8 mouse cellular contexts compared by ENCODE assay signal in genomic region chr7:25296945-25297453, GRCm38 (mm10). TPM values are rescaled to one million over a fixed set of nuclear protein-coding genes. Genes with fewer than 3 reads are reported as not detected.
DNase-seq lines count a peak whose midpoint lies in the region; ATAC-seq and TF ChIP-seq lines count a peak whose summit lies in the region.

No protein-coding gene starts in this region.

- TF ChIP-seq CTCF in G1E (IDR thresholded peaks at IDR 0.05; ENCODE audit: low read depth, low read length), result no peak

- WGBS in heart, embryonic 15.5 days, result under 1% methylated on average over 21 of the region's 21 CpGs
- 1% methylated on average over 21 of the region's 21 CpGs for WGBS in midbrain, embryonic 15.5 days

- H3K36me3 ChIP-seq in heart, embryonic 15.5 days, result peaks cover 30% of the 10 kb centered on the region
- H3K36me3 ChIP-seq in G1E (replicated peaks), result peaks cover 46% of the 10 kb centered on the region
- peaks cover 30% of the 10 kb centered on the region for H3K36me3 ChIP-seq in erythroblast, embryonic 14.5 days (ENCODE audit: control insufficient read depth)
- H3K36me3 ChIP-seq in midbrain, embryonic 15.5 days (replicated peaks), result peaks cover 26% of the 10 kb centered on the region

- H3K27ac ChIP-seq in heart, embryonic 15.5 days, result peak overlapping the region; percentile 90
- peak overlapping the region; percentile 97 for H3K27ac ChIP-seq in midbrain, embryonic 15.5 days

- H3K4me3 ChIP-seq in heart, embryonic 15.5 days, result peak overlapping the region; percentile 71
- peak overlapping the region; percentile 93 for H3K4me3 ChIP-seq in G1E (ENCODE audit: low read depth, low read length)
- H3K4me3 ChIP-seq in erythroblast, embryonic 14.5 days (replicated peaks), result peak overlapping the region; percentile 75
- peak overlapping the region; percentile 88 for H3K4me3 ChIP-seq in midbrain, embryonic 15.5 days

- H3K4me1 ChIP-seq in heart, embryonic 15.5 days (replicated peaks), result peaks cover 28% of the 10 kb centered on the region
- peaks cover 52% of the 10 kb centered on the region for H3K4me1 ChIP-seq in G1E (ENCODE audit: insufficient read depth, low read depth, low read length)
- peaks cover 25% of the 10 kb centered on the region for H3K4me1 ChIP-seq in erythroblast, embryonic 14.5 days (ENCODE audit: control insufficient read depth)
- H3K4me1 ChIP-seq in midbrain, embryonic 15.5 days, result peaks cover 33% of the 10 kb centered on the region

- no peaks in the 10 kb centered on the region for H3K9me3 ChIP-seq in heart, embryonic 15.5 days (replicated peaks)
- H3K9me3 ChIP-seq in G1E (replicated peaks), result no peaks in the 10 kb centered on the region
- H3K9me3 ChIP-seq in erythroblast, embryonic 14.5 days (ENCODE audit: control insufficient read depth, low read length), result no peaks in the 10 kb centered on the region
- H3K9me3 ChIP-seq in midbrain, embryonic 15.5 days, result no peaks in the 10 kb centered on the region

- ATAC-seq in heart, embryonic 15.5 days (replicated peaks; ENCODE audit: insufficient number of reproducible peaks, insufficient read depth, low FRiP score, low read depth), result 0 out of 2 replicates have a peak, but pooled peaks have one; percentile 2
- ATAC-seq in G1E (ENCODE audit: extremely low read depth, insufficient number of reproducible peaks, low FRiP score, poor library complexity, severe bottlenecking), result no peak
- ATAC-seq in midbrain, embryonic 15.5 days (replicated peaks), result peak; percentile 44

- H3K9ac ChIP-seq in heart, embryonic 15.5 days, result peak overlapping the region; percentile 69
- H3K9ac ChIP-seq in midbrain, embryonic 15.5 days, result peak overlapping the region; percentile 74

- peak overlapping the region; percentile 91 for H3K4me2 ChIP-seq in heart, embryonic 15.5 days
- H3K4me2 ChIP-seq in midbrain, embryonic 15.5 days, result peak overlapping the region; percentile 61

- no peaks in the 10 kb centered on the region for H3K27me3 ChIP-seq in heart, embryonic 15.5 days
- H3K27me3 ChIP-seq in G1E (ENCODE audit: insufficient read depth, low read length), result no peaks in the 10 kb centered on the region
- H3K27me3 ChIP-seq in erythroblast, embryonic 14.5 days (ENCODE audit: control insufficient read depth), result peaks cover 4% of the 10 kb centered on the region
- no peaks in the 10 kb centered on the region for H3K27me3 ChIP-seq in midbrain, embryonic 15.5 days (replicated peaks)

- DNase-seq in heart, adult 8-10 months (ENCODE audit: low spot score), result no peak
- no peak for DNase-seq in G1E (ENCODE audit: low spot score)
- peak; percentile 70 to 76 for DNase-seq in kidney, postnatal 4 days
- peak; percentile 58 to 73 for DNase-seq in thymus, postnatal 36 days
- no peak for DNase-seq in left cerebral cortex, adult 11 months (ENCODE audit: low spot score)

RNA-seq across cellular contexts. Expression of gene Pafah1b3, which starts 0.8 kb away (rescaled TPM):
- 103 and 119 TPM in 2 replicates for polyA plus RNA-seq in heart, embryonic 15.5 days (2015; fragmentation: Nextera tagmentation; extraction: Ambion mirVana)
- 1 to 10 TPM; 3.9 to 4.6 (median 3.9) TPM for total RNA-seq in heart, adult 8-10 months (2022)
- 39.0 and 41.3 TPM in 2 replicates for total RNA-seq in G1E (2014; fragmentation: Nextera tagmentation)
- total RNA-seq in G1E (2017), result 76.9 and 94.6 TPM in 2 replicates
- polyA plus RNA-seq in G1E (2012), result 69.0 and 79.2 TPM in 2 replicates
- polyA plus RNA-seq in erythroblast, embryonic 14.5 days (2012), result 1.2 TPM in 2 replicates
- polyA plus RNA-seq in midbrain, embryonic 15.5 days (2015; fragmentation: Nextera tagmentation; extraction: Ambion mirVana), result 671 and 679 TPM in 2 replicates

RNA-seq across cellular contexts. Expression of gene Prr19, which starts 4.2 kb away (rescaled TPM):
- polyA plus RNA-seq in heart, embryonic 15.5 days (2015; fragmentation: Nextera tagmentation; extraction: Ambion mirVana), result 0.10 and 0.15 TPM in 2 replicates
- not detected for total RNA-seq in heart, adult 8-10 months (2022)
- total RNA-seq in G1E (2014; fragmentation: Nextera tagmentation) (not detected in 2 replicates), G1E (2017) (not detected in 2 replicates)
- polyA plus RNA-seq in G1E (2012), result 0.07 TPM in 1 of 2 replicates, not detected in the other
- not detected in 2 replicates for polyA plus RNA-seq in erythroblast, embryonic 14.5 days (2012)
- polyA plus RNA-seq in midbrain, embryonic 15.5 days (2015; fragmentation: Nextera tagmentation; extraction: Ambion mirVana), result 3.7 and 4.5 TPM in 2 replicates

RNA-seq across cellular contexts. Expression of gene Tmem145, which starts 8.9 kb away (rescaled TPM):
- 0.05 and 0.27 TPM in 2 replicates for polyA plus RNA-seq in heart, embryonic 15.5 days (2015; fragmentation: Nextera tagmentation; extraction: Ambion mirVana)
- total RNA-seq in heart, adult 8-10 months (2022), result under 1 TPM in 1 of 4 experiments, not detected in 3; 0.14 TPM
- not detected in 2 replicates for total RNA-seq in G1E (2014; fragmentation: Nextera tagmentation)
- not detected in 2 replicates for total RNA-seq in G1E (2017)
- not detected in 2 replicates for polyA plus RNA-seq in G1E (2012)
- not detected in 2 replicates for polyA plus RNA-seq in erythroblast, embryonic 14.5 days (2012)
- polyA plus RNA-seq in midbrain, embryonic 15.5 days (2015; fragmentation: Nextera tagmentation; extraction: Ambion mirVana), result 94.8 and 102 TPM in 2 replicates

RNA-seq across cellular contexts. Expression of gene Megf8, which starts 20.0 kb away (rescaled TPM):
- 6.2 and 9.4 TPM in 2 replicates for polyA plus RNA-seq in heart, embryonic 15.5 days (2015; fragmentation: Nextera tagmentation; extraction: Ambion mirVana)
- total RNA-seq in heart, adult 8-10 months (2022), result 10 to 100 TPM; 33.9 to 35.8 (median 34.8) TPM
- total RNA-seq in G1E (2014; fragmentation: Nextera tagmentation), result 14.3 and 14.4 TPM in 2 replicates
- 6.3 and 7.5 TPM in 2 replicates for total RNA-seq in G1E (2017)
- polyA plus RNA-seq in G1E (2012), result 24.4 and 25.3 TPM in 2 replicates
- polyA plus RNA-seq in erythroblast, embryonic 14.5 days (2012), result 0.03 and 0.16 TPM in 2 replicates
- 27.0 and 27.4 TPM in 2 replicates for polyA plus RNA-seq in midbrain, embryonic 15.5 days (2015; fragmentation: Nextera tagmentation; extraction: Ambion mirVana)

RNA-seq across cellular contexts. Expression of gene Cic, which starts 29.5 kb away (rescaled TPM):
- 22.9 and 27.4 TPM in 2 replicates for polyA plus RNA-seq in heart, embryonic 15.5 days (2015; fragmentation: Nextera tagmentation; extraction: Ambion mirVana)
- total RNA-seq in heart, adult 8-10 months (2022), result 10 to 100 TPM; 52.0 to 71.5 (median 59.6) TPM
- 154 and 160 TPM in 2 replicates for total RNA-seq in G1E (2014; fragmentation: Nextera tagmentation)
- 32.2 and 36.6 TPM in 2 replicates for total RNA-seq in G1E (2017)
- polyA plus RNA-seq in G1E (2012), result 381 and 382 TPM in 2 replicates
- polyA plus RNA-seq in erythroblast, embryonic 14.5 days (2012), result 47.3 and 55.9 TPM in 2 replicates
- 42.1 and 45.9 TPM in 2 replicates for polyA plus RNA-seq in midbrain, embryonic 15.5 days (2015; fragmentation: Nextera tagmentation; extraction: Ambion mirVana)

Comparison
In these comparisons a context has a peak if more than half of its experiments do, and no peak if none do; other contexts are left out.
1. DNase-seq: peak in kidney, postnatal 4 days (2 of 2) and thymus, postnatal 36 days (2 of 2); none in heart, adult 8-10 months (single experiment), G1E (single experiment) and left cerebral cortex, adult 11 months (single experiment).
2. RNA of gene Pafah1b3, which starts 0.8 kb away (polyA plus RNA-seq): 671 to 679 TPM in midbrain, embryonic 15.5 days, 103 to 119 TPM in heart, embryonic 15.5 days and 69.0 to 79.2 TPM in G1E; 1.2 TPM in erythroblast, embryonic 14.5 days; every median in the first group is over 10 times any median in the second.
3. RNA of gene Tmem145, which starts 8.9 kb away (polyA plus RNA-seq): 94.8 to 102 TPM in midbrain, embryonic 15.5 days; 0.05 to 0.27 TPM in heart, embryonic 15.5 days, not detected in G1E and not detected in erythroblast, embryonic 14.5 days; every median in the first group is over 10 times any median in the second.
4. Peak in every context shown above with its lines, with median percentiles within 50 percentile points of each other: H3K4me3 ChIP-seq.